ENCODE assay signal across 25 mouse cellular contexts in genomic region chr1:132055054-132055664, GRCm38 (mm10). TPM values are rescaled to one million over a fixed set of nuclear protein-coding genes. Genes with fewer than 3 reads are reported as not detected.
DNase-seq lines count a peak whose midpoint lies in the region; ATAC-seq and TF ChIP-seq lines count a peak whose summit lies in the region.
"Had no signal": no experiment of that assay in that cellular context is flagged by ENCODE, and none has a peak within 500 bp of the region (broad histone marks: within the 10 kb centered on the region; RNA-seq: fewer than 3 reads in every experiment).

No protein-coding gene starts in this region.

- TF ChIP-seq CTCF in intestine, postnatal 0 days (IDR thresholded peaks at IDR 0.05; ENCODE audit: low read depth): no peak
- no peak for TF ChIP-seq CTCF in stomach, postnatal 0 days (IDR thresholded peaks at IDR 0.05; ENCODE audit: low read depth)

- peak; percentile 76 for ATAC-seq in intestine, postnatal 0 days
- ATAC-seq in lung, embryonic 16.5 days (ENCODE audit: low read depth): peak; percentile 21; the same call in 1 of the 2 replicates
- peak; percentile 53 for ATAC-seq in stomach, postnatal 0 days (ENCODE audit: low FRiP score, low TSS enrichment)
- ATAC-seq: activated CD4-positive, CD25-positive, alpha-beta regulatory T cell, adult 4 months; forebrain, embryonic 14.5 days had no signal

- no peak for TF ChIP-seq EP300 in stomach, postnatal 0 days (optimal IDR thresholded peaks at IDR 0.05)

- H3K4me2 ChIP-seq in intestine, postnatal 0 days (replicated peaks; ENCODE audit: low read depth): no peak overlapping the region
- H3K4me2 ChIP-seq in lung, embryonic 16.5 days (ENCODE audit: low read depth, low read length): no peak overlapping the region
- H3K4me2 ChIP-seq in stomach, postnatal 0 days (replicated peaks; ENCODE audit: low read depth): no peak overlapping the region
- H3K4me2 ChIP-seq: embryonic facial prominence, embryonic 12.5 days; heart, embryonic 12.5 days; hindbrain, embryonic 14.5 days; limb, embryonic 13.5 days; liver, embryonic 11.5 days; midbrain, embryonic 12.5 days; neural tube, embryonic 13.5 days; stomach, embryonic 15.5 days had no signal

- H3K27ac ChIP-seq in intestine, postnatal 0 days (ENCODE audit: low read depth, low read length): peak overlapping the region; percentile 57; the same call in 1 of the 2 replicates
- no peak overlapping the region for H3K27ac ChIP-seq in lung, embryonic 16.5 days (ENCODE audit: low read length)
- no peak overlapping the region for H3K27ac ChIP-seq in stomach, postnatal 0 days (replicated peaks)
- H3K27ac ChIP-seq: embryonic facial prominence, embryonic 12.5 days; heart, adult 2 months; hindbrain, embryonic 14.5 days; kidney, postnatal 0 days; limb, embryonic 13.5 days; midbrain, embryonic 12.5 days; neural tube, embryonic 13.5 days; stomach, embryonic 15.5 days had no signal

- no peaks in the 10 kb centered on the region for H3K27me3 ChIP-seq in intestine, postnatal 0 days (replicated peaks; ENCODE audit: control insufficient read depth, insufficient read depth, low read length)
- H3K27me3 ChIP-seq in lung, embryonic 16.5 days (ENCODE audit: control insufficient read depth, insufficient read depth, low read depth, low read length): no peaks in the 10 kb centered on the region
- no peaks in the 10 kb centered on the region for H3K27me3 ChIP-seq in stomach, postnatal 0 days (ENCODE audit: control insufficient read depth, insufficient read depth, low read length)
- H3K27me3 ChIP-seq: embryonic facial prominence, embryonic 12.5 days; limb, embryonic 13.5 days; midbrain, embryonic 12.5 days; neural tube, embryonic 13.5 days; stomach, embryonic 15.5 days had no signal

- peak; percentile 71 for DNase-seq in lung, postnatal 36 days
- peak; percentile 32 for DNase-seq in stomach, postnatal 0 days (ENCODE audit: low spot score)
- no peak for DNase-seq in adrenal gland, postnatal 10 days
- no peak for DNase-seq in left cerebral cortex, adult 11 months (ENCODE audit: low spot score)
- no peak for DNase-seq in urinary bladder, postnatal 25 days (ENCODE audit: low spot score)
- DNase-seq: adrenal gland, adult 2 months; cerebellum, adult 9-11 months; embryo, embryonic 11 days; heart, adult 2 months; heart, postnatal 4 days; kidney, adult 8-10 months; thymus, postnatal 25 days had no signal

- no peaks in the 10 kb centered on the region for H3K9me3 ChIP-seq in intestine, postnatal 0 days (ENCODE audit: control insufficient read depth)
- no peaks in the 10 kb centered on the region for H3K9me3 ChIP-seq in lung, embryonic 16.5 days (ENCODE audit: control insufficient read depth, low read length)
- no peaks in the 10 kb centered on the region for H3K9me3 ChIP-seq in stomach, postnatal 0 days (ENCODE audit: control insufficient read depth, low read length)
- H3K9me3 ChIP-seq: embryonic facial prominence, embryonic 12.5 days; heart, embryonic 12.5 days; limb, embryonic 13.5 days; midbrain, embryonic 12.5 days; neural tube, embryonic 13.5 days; stomach, embryonic 15.5 days had no signal

- no peak overlapping the region for H3K9ac ChIP-seq in intestine, postnatal 0 days (ENCODE audit: low read depth, low read length)
- H3K9ac ChIP-seq in lung, embryonic 16.5 days (ENCODE audit: low read length): no peak overlapping the region
- no peak overlapping the region for H3K9ac ChIP-seq in stomach, postnatal 0 days (ENCODE audit: low read length)
- H3K9ac ChIP-seq: embryonic facial prominence, embryonic 12.5 days; heart, embryonic 12.5 days; hindbrain, embryonic 14.5 days; limb, embryonic 13.5 days; midbrain, embryonic 12.5 days; neural tube, embryonic 13.5 days; stomach, embryonic 15.5 days had no signal

- peaks cover 5% of the 10 kb centered on the region for H3K4me1 ChIP-seq in intestine, postnatal 0 days (replicated peaks; ENCODE audit: control insufficient read depth, insufficient read depth, low read length)
- no peaks in the 10 kb centered on the region for H3K4me1 ChIP-seq in lung, embryonic 16.5 days (replicated peaks; ENCODE audit: control insufficient read depth, insufficient read depth, low read length)
- no peaks in the 10 kb centered on the region for H3K4me1 ChIP-seq in stomach, postnatal 0 days (replicated peaks; ENCODE audit: control insufficient read depth, insufficient read depth)
- H3K4me1 ChIP-seq: embryonic facial prominence, embryonic 12.5 days; heart, embryonic 12.5 days; midbrain, embryonic 12.5 days; neural tube, embryonic 13.5 days; stomach, embryonic 15.5 days had no signal

- H3K4me3 ChIP-seq in intestine, postnatal 0 days (ENCODE audit: low read depth, low read length): no peak overlapping the region
- no peak overlapping the region for H3K4me3 ChIP-seq in lung, embryonic 16.5 days (ENCODE audit: low read length)
- no peak overlapping the region for H3K4me3 ChIP-seq in stomach, postnatal 0 days (ENCODE audit: low read depth, low read length)
- H3K4me3 ChIP-seq: embryonic facial prominence, embryonic 12.5 days; heart, adult 2 months; heart, embryonic 12.5 days; limb, embryonic 13.5 days; midbrain, embryonic 12.5 days; neural tube, embryonic 13.5 days; stomach, embryonic 15.5 days had no signal

- 71% methylated on average over 7 of the region's 7 CpGs for WGBS in intestine, postnatal 0 days
- 67% methylated on average over 7 of the region's 7 CpGs for WGBS in lung, embryonic 16.5 days
- 76% methylated on average over 7 of the region's 7 CpGs for WGBS in stomach, postnatal 0 days

- no peaks in the 10 kb centered on the region; the same call in 1 of the 2 replicates for H3K36me3 ChIP-seq in intestine, postnatal 0 days (ENCODE audit: control insufficient read depth, insufficient read depth)
- no peaks in the 10 kb centered on the region for H3K36me3 ChIP-seq in lung, embryonic 16.5 days (ENCODE audit: control insufficient read depth, insufficient read depth, low read length)
- no peaks in the 10 kb centered on the region for H3K36me3 ChIP-seq in stomach, postnatal 0 days (ENCODE audit: control insufficient read depth, insufficient read depth, low read length)
- H3K36me3 ChIP-seq: embryonic facial prominence, embryonic 12.5 days; heart, embryonic 12.5 days; limb, embryonic 13.5 days; midbrain, embryonic 12.5 days; neural tube, embryonic 13.5 days; stomach, embryonic 15.5 days had no signal

RNA-seq across cellular contexts. Expression of gene Mfsd4a, which starts 12.7 kb away (rescaled TPM):
- polyA plus RNA-seq in intestine, postnatal 0 days (2015; fragmentation: Nextera tagmentation; extraction: Ambion mirVana): 6.1 and 7.0 TPM in 2 replicates
- polyA plus RNA-seq in lung, embryonic 16.5 days (2015; fragmentation: Nextera tagmentation; extraction: Ambion mirVana): 16.6 and 19.3 TPM in 2 replicates
- polyA plus RNA-seq in stomach, postnatal 0 days (2015; fragmentation: Nextera tagmentation; extraction: Ambion mirVana): 16.7 TPM in 2 replicates
- 1 to 10 TPM; 4.1 to 5.4 TPM for total RNA-seq in adrenal gland, postnatal 10 days (2021)

RNA-seq across cellular contexts. Expression of gene Elk4, which starts 47.8 kb away (rescaled TPM):
- 16.4 and 19.6 TPM in 2 replicates for polyA plus RNA-seq in intestine, postnatal 0 days (2015; fragmentation: Nextera tagmentation; extraction: Ambion mirVana)
- 22.5 and 26.3 TPM in 2 replicates for polyA plus RNA-seq in lung, embryonic 16.5 days (2015; fragmentation: Nextera tagmentation; extraction: Ambion mirVana)
- 13.8 and 14.3 TPM in 2 replicates for polyA plus RNA-seq in stomach, postnatal 0 days (2015; fragmentation: Nextera tagmentation; extraction: Ambion mirVana)
- total RNA-seq in adrenal gland, postnatal 10 days (2021): 100 to 1,000 TPM; 115 to 128 TPM

Comparison
In these comparisons a context has a peak if more than half of its experiments do, and no peak if none do; other contexts are left out.
1. ATAC-seq: peak in every context shown above with its lines; median percentile 76 in intestine, postnatal 0 days; 53 in stomach, postnatal 0 days; 21 in lung, embryonic 16.5 days.
2. DNase-seq: peak in lung, postnatal 36 days (single experiment) and stomach, postnatal 0 days (single experiment); none in adrenal gland, postnatal 10 days (single experiment), left cerebral cortex, adult 11 months (single experiment) and urinary bladder, postnatal 25 days (single experiment).